Mouse (Mus musculus): ENCODE data around the gene Gm20388. TPM values are rescaled to one million over a fixed set of nuclear protein-coding genes. Genes with fewer than 3 reads are reported as not detected.

The Gm20388 gene
- polyA plus RNA-seq, 1 experiment, result 18.7 TPM

DNA sequence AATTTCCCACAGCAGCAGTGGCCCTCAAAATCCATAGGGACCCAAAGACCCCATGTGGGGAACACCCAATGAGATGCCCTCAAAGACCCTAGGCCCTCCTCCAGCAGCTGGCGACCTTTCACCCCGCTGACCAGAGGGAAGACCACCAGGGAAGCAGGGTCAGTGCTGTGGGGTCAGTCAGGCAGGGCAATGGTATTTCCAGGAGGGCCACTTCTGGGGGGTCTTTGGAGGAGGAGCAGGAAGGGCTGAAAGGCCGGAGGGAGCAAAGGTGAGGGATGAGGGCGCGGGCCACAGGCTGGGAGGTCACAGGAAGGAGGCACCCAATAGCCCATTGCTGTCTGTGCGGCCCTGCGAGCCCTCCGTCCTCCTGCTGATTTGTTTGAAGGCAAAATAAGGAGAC, 1539.6 kb downstream of the Gm20388 start:
- 79% methylated on average over 8 of the region's 8 CpGs for WGBS
- TF ChIP-seq CTCF (IDR thresholded peaks at IDR 0.05; ENCODE audit: borderline replicate concordance, insufficient read depth, low read depth, low read length) (no peak), POLR2A (IDR thresholded peaks at IDR 0.05; ENCODE audit: borderline replicate concordance, insufficient read depth, low read length) (no peak)
- no peak for DNase-seq
- Histone ChIP-seq H3K27ac (ENCODE audit: insufficient read depth, low read length) (no peak overlapping the region), H3K4me1 (ENCODE audit: control insufficient read depth, insufficient read depth, low read length) (peaks cover 8% of the 10 kb centered on the region), H3K4me3 (replicated peaks; ENCODE audit: insufficient read depth, low read depth, low read length) (no peak overlapping the region), H3K27me3 (ENCODE audit: control insufficient read depth, insufficient read depth, low read length) (no peaks in the 10 kb centered on the region)

GRCm38 (mm10) chr8:121451404-121452076, 1540.9 kb downstream of the Gm20388 start:
- no peak for DNase-seq
- no peak overlapping the region for H3K27ac ChIP-seq (ENCODE audit: insufficient read depth, low read length)
- H3K27me3 ChIP-seq (ENCODE audit: control insufficient read depth, insufficient read depth, low read length), result no peaks in the 10 kb centered on the region
- TF ChIP-seq POLR2A (IDR thresholded peaks at IDR 0.05; ENCODE audit: borderline replicate concordance, insufficient read depth, low read length), result no peak
- TF ChIP-seq CTCF (IDR thresholded peaks at IDR 0.05; ENCODE audit: borderline replicate concordance, insufficient read depth, low read depth, low read length), result no peak
- WGBS, result 53% methylated on average over 16 of the region's 16 CpGs
- H3K4me1 ChIP-seq (ENCODE audit: control insufficient read depth, insufficient read depth, low read length), result peaks cover 4% of the 10 kb centered on the region; the same call in 1 of the 2 replicates
- H3K4me3 ChIP-seq (replicated peaks; ENCODE audit: insufficient read depth, low read depth, low read length), result no peak overlapping the region

DNA sequence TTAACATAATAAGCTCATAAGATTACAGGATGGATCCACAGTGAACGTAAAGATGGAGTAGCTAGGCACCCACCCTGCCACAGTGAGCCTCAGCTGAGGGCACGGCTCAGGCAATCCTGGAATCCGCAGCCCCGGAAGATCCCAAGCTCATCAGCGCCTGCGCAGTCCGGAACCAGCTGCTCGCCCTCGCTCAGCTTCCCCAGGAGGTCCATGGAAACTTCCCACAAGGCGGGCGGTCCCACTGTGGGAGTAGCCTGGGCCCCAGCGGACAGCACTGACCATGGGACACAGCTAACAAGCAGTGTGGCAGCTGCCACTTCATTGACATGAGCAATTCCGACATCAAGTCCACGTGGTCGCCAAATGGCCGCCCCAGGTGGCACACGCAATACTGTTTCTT, 1544.1 kb downstream of the Gm20388 start:
- no peak for TF ChIP-seq POLR2A (IDR thresholded peaks at IDR 0.05; ENCODE audit: borderline replicate concordance, insufficient read depth, low read length)
- no peak for TF ChIP-seq CTCF (IDR thresholded peaks at IDR 0.05; ENCODE audit: borderline replicate concordance, insufficient read depth, low read depth, low read length)
- Histone ChIP-seq H3K27ac (ENCODE audit: insufficient read depth, low read length) (no peak overlapping the region), H3K4me3 (replicated peaks; ENCODE audit: insufficient read depth, low read depth, low read length) (no peak overlapping the region), H3K4me1 (ENCODE audit: control insufficient read depth, insufficient read depth, low read length) (no peaks in the 10 kb centered on the region), H3K27me3 (ENCODE audit: control insufficient read depth, insufficient read depth, low read length) (no peaks in the 10 kb centered on the region)
- 48% methylated on average over 17 of the region's 17 CpGs for WGBS
- no peak for DNase-seq

- no peaks in the 10 kb centered on the region for H3K27me3 ChIP-seq (ENCODE audit: control insufficient read depth, insufficient read depth, low read length)
- no peak overlapping the region for H3K27ac ChIP-seq (ENCODE audit: insufficient read depth, low read length)
- TF ChIP-seq POLR2A (IDR thresholded peaks at IDR 0.05; ENCODE audit: borderline replicate concordance, insufficient read depth, low read length) (no peak), CTCF (IDR thresholded peaks at IDR 0.05; ENCODE audit: borderline replicate concordance, insufficient read depth, low read depth, low read length) (no peak)
- WGBS, result 72% methylated on average over 3 of the region's 3 CpGs
- no peak for DNase-seq
- no peak overlapping the region for H3K4me3 ChIP-seq (replicated peaks; ENCODE audit: insufficient read depth, low read depth, low read length)
- H3K4me1 ChIP-seq (ENCODE audit: control insufficient read depth, insufficient read depth, low read length), result no peaks in the 10 kb centered on the region
Observed at GRCm38 (mm10) chr8:121461192-121461591, 1550.6 kb downstream of the Gm20388 start.

- no peak overlapping the region for H3K4me3 ChIP-seq (replicated peaks; ENCODE audit: insufficient read depth, low read depth, low read length)
- H3K4me1 ChIP-seq (ENCODE audit: control insufficient read depth, insufficient read depth, low read length), result no peaks in the 10 kb centered on the region
- TF ChIP-seq CTCF (IDR thresholded peaks at IDR 0.05; ENCODE audit: borderline replicate concordance, insufficient read depth, low read depth, low read length) (no peak), POLR2A (IDR thresholded peaks at IDR 0.05; ENCODE audit: borderline replicate concordance, insufficient read depth, low read length) (no peak)
- WGBS, result 53% methylated on average over 3 of the region's 3 CpGs
- no peak overlapping the region for H3K27ac ChIP-seq (ENCODE audit: insufficient read depth, low read length)
- DNase-seq, result no peak
- no peaks in the 10 kb centered on the region for H3K27me3 ChIP-seq (ENCODE audit: control insufficient read depth, insufficient read depth, low read length)
Observed at GRCm38 (mm10) chr8:121462092-121462491, 1551.5 kb downstream of the Gm20388 start.

GRCm38 (mm10) chr8:121468083-121469071, 1557.7 kb downstream of the Gm20388 start:
- WGBS, result 37% methylated on average over 49 of the region's 49 CpGs
- Histone ChIP-seq H3K27me3 (ENCODE audit: control insufficient read depth, insufficient read depth, low read length) (no peaks in the 10 kb centered on the region), H3K4me3 (replicated peaks; ENCODE audit: insufficient read depth, low read depth, low read length) (no peak overlapping the region), H3K27ac (ENCODE audit: insufficient read depth, low read length) (no peak overlapping the region), H3K4me1 (ENCODE audit: control insufficient read depth, insufficient read depth, low read length) (no peaks in the 10 kb centered on the region; the same call in 1 of the 2 replicates)
- no peak for TF ChIP-seq POLR2A (IDR thresholded peaks at IDR 0.05; ENCODE audit: borderline replicate concordance, insufficient read depth, low read length)
- no peak for TF ChIP-seq CTCF (IDR thresholded peaks at IDR 0.05; ENCODE audit: borderline replicate concordance, insufficient read depth, low read depth, low read length)
- DNase-seq, result no peak

DNA sequence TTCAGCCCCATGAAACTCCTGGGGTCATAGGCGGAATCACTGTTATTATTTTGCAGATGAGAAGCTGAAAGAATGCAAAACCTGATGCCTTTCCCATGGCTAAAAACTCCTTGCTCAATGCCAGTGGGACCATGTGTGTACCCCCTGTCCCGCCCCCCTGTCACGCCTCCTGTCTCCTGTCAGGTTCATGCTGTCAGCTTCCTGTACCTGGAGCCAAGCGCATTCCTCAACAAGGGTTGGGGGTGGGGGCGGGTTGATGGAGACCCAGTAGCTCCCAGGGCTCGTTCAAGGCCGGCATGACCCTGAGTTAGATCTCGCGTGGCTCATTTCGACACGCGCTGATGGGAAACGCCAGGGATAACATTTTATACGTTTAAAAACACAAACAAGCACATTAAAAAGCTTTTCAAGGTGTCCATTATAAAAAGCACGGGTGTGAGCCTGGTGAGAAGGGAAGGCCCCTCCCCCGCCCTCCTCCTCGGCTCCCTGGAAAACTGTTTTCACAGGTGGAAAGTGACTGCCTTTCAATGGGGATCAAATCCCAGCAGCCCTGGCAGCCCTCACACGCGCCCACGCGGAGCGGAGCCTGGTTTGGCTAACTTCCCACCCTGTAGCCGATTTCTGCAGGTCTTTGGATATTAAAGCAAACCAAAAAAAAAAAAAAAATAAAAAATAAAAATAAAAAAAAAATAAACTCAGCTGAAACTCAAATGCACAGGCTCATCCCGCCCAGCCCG, 1563.7 kb downstream of the Gm20388 start:
- DNase-seq, result peak in 1 of 2 experiments; percentile 34
- TF ChIP-seq CTCF (IDR thresholded peaks at IDR 0.05; ENCODE audit: borderline replicate concordance, insufficient read depth, low read depth, low read length) (no peak), POLR2A (IDR thresholded peaks at IDR 0.05; ENCODE audit: borderline replicate concordance, insufficient read depth, low read length) (no peak)
- 14% methylated on average over 25 of the region's 25 CpGs for WGBS
- Histone ChIP-seq H3K4me1 (ENCODE audit: control insufficient read depth, insufficient read depth, low read length) (peaks cover 3% of the 10 kb centered on the region; the same call in 1 of the 2 replicates), H3K4me3 (replicated peaks; ENCODE audit: insufficient read depth, low read depth, low read length) (no peak overlapping the region), H3K27me3 (ENCODE audit: control insufficient read depth, insufficient read depth, low read length) (no peaks in the 10 kb centered on the region; the same call in 1 of the 2 replicates), H3K27ac (ENCODE audit: insufficient read depth, low read length) (no peak overlapping the region)
